Mouse (Mus musculus) limb, embryonic 10.5 days (tissue): ENCODE results near the gene Ccdc190. TPM values are rescaled to one million over a fixed set of nuclear protein-coding genes. Genes with fewer than 3 reads are reported as not detected.

Experiments used
- DNase-seq: peaks from one replicate; pipeline ENCODE4 v3.0.0-alpha.2; 2017; ENCODE audit warnings: low spot score
- H3K27ac ChIP-seq: fragments of 300-500 bp; sonication (generic); 2 replicates; pipeline ENCODE4 v1.5.1; 2016; ENCODE audit warnings: mild to moderate bottlenecking
- H3K27me3 ChIP-seq: fragments of 300-500 bp; sonication (generic); 2 replicates; pipeline ENCODE4 v1.6.1; 2016; ENCODE audit warnings: low read depth, mild to moderate bottlenecking; ENCODE audit not compliant: poor library complexity, severe bottlenecking
- H3K36me3 ChIP-seq: fragments of 300-500 bp; sonication (generic); 2 replicates; pipeline ENCODE4 v1.6.1; 2016; ENCODE audit warnings: mild to moderate bottlenecking, moderate library complexity
- H3K4me1 ChIP-seq: fragments of 300-500 bp; sonication (generic); 2 replicates; pipeline ENCODE4 v1.6.1; 2016
- H3K4me3 ChIP-seq: fragments of 300-500 bp; sonication (generic); 2 replicates; pipeline ENCODE4 v1.5.1; 2016; ENCODE audit warnings: mild to moderate bottlenecking, moderate library complexity
- H3K9me3 ChIP-seq: fragments of 300-500 bp; sonication (generic); replicated peaks from 2 replicates; pipeline ENCODE4 v1.6.1; 2016; ENCODE audit warnings: mild to moderate bottlenecking
- WGBS: fragments of 180-500 bp; shearing (Covaris S2); methylation state at CpG from one replicate; pipeline ENCODE4 v1.1.7; 2016; 5-methylcytosine and 5-hydroxymethylcytosine counted together
- polyA plus RNA-seq: library from polyadenylated mRNA; unstranded; fragments of >200 nt; fragmentation: Nextera tagmentation; extraction: Ambion mirVana; gene quantifications from 2 replicates; pipeline ENCODE4 v1.2.1, GENCODE M21; 2016

The Ccdc190 gene
- not detected in 2 replicates for polyA plus RNA-seq

DNA sequence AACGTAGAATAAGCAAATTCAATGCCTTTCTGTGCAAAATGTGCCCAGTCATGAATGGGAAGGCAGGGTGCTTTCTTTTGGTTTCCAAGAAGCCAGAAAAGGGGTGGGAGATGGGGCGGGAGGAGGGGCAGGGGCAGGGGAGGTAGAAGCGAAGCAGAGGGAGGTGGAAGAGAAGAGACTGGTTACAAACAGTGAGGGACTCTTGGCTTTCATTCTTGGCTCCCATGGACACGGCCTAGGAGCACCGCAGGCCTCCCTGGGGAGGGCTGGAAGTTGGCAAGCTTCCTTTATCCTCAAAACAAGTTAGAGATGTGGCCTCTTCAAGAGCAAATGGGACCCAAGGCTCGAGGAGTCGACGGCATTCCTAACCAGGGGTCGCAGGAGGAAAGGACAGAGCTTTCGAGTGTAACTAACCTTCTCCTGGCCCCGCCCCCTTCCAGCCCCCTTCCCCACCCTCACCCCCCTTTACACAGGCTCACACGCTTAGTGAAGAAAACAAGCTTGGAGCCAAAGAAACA lies at the start of gene Ccdc190:
TSS of gene Ccdc190 (plus strand) at position 195 of the 518 bp plus-strand sequence.
- WGBS: 22% methylated on average over 12 of the region's 12 CpGs
- no peak for DNase-seq
- no peaks in the 10 kb centered on the region for H3K36me3 ChIP-seq
- peaks cover 4% of the 10 kb centered on the region; the same call in 1 of the 2 replicates for H3K4me1 ChIP-seq
- no peak within 1 kb of the TSS for H3K4me3 ChIP-seq
- no peaks in the 10 kb centered on the region for H3K9me3 ChIP-seq
- 0 out of 2 replicates have a peak, but pooled peaks cover 3% of the 10 kb centered on the region for H3K27me3 ChIP-seq
- peak within 1 kb of the TSS; percentile 30; the same call in 1 of the 2 replicates for H3K27ac ChIP-seq

GRCm38 (mm10) chr1:169879060-169879459 lies 49.4 kb upstream of the Ccdc190 start:
- Histone ChIP-seq H3K36me3 (no peaks in the 10 kb centered on the region), H3K27me3 (no peaks in the 10 kb centered on the region), H3K9me3 (no peaks in the 10 kb centered on the region), H3K4me1 (no peaks in the 10 kb centered on the region), H3K27ac (no peak overlapping the region), H3K4me3 (no peak overlapping the region)
- DNase-seq: no peak
- 94% methylated on average over 4 of the region's 4 CpGs for WGBS

DNA sequence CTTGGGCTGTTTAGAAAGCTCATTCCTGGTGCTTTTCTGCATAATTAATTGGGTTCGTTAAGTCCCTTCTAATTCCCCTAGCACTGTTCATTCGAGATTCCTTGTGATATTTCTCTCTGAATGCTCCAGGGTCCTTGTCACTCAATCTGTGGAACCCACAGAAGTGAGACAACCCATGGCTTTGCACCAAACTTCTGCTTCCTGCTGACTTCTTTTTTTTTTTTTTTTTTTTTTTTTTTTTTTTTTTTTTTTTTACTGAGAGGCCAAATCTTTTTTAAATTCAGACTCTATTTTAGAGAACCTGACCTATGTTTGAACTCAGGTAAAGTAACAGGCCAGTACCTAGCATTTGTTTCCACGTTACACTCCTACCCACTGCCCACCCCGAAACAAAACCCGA lies 48.3 kb upstream of the Ccdc190 start:
- H3K27ac ChIP-seq: no peak overlapping the region
- no peaks in the 10 kb centered on the region for H3K27me3 ChIP-seq
- no peaks in the 10 kb centered on the region for H3K9me3 ChIP-seq
- DNase-seq: no peak
- WGBS: 86% methylated on average over 5 of the region's 5 CpGs
- no peak overlapping the region for H3K4me3 ChIP-seq
- H3K36me3 ChIP-seq: no peaks in the 10 kb centered on the region
- H3K4me1 ChIP-seq: no peaks in the 10 kb centered on the region

GRCm38 (mm10) chr1:169883081-169883565 lies 45.3 kb upstream of the Ccdc190 start:
- H3K27me3 ChIP-seq: no peaks in the 10 kb centered on the region
- no peaks in the 10 kb centered on the region for H3K4me1 ChIP-seq
- no peak overlapping the region for H3K27ac ChIP-seq
- 88% methylated on average over 5 of the region's 5 CpGs for WGBS
- no peaks in the 10 kb centered on the region for H3K36me3 ChIP-seq
- DNase-seq: no peak
- no peaks in the 10 kb centered on the region for H3K9me3 ChIP-seq
- no peak overlapping the region for H3K4me3 ChIP-seq

GRCm38 (mm10) chr1:169889250-169889649 lies 39.2 kb upstream of the Ccdc190 start:
- Histone ChIP-seq H3K4me3 (no peak overlapping the region), H3K27me3 (no peaks in the 10 kb centered on the region), H3K4me1 (no peaks in the 10 kb centered on the region), H3K9me3 (no peaks in the 10 kb centered on the region), H3K36me3 (no peaks in the 10 kb centered on the region), H3K27ac (no peak overlapping the region)
- no peak for DNase-seq
- WGBS: 86% methylated on average over 2 of the region's 2 CpGs

GRCm38 (mm10) chr1:169893976-169894375 lies 34.5 kb upstream of the Ccdc190 start:
- 87% methylated on average over 2 of the region's 2 CpGs for WGBS
- DNase-seq: no peak
- no peaks in the 10 kb centered on the region for H3K36me3 ChIP-seq
- no peaks in the 10 kb centered on the region for H3K4me1 ChIP-seq
- no peaks in the 10 kb centered on the region for H3K27me3 ChIP-seq
- H3K9me3 ChIP-seq: no peaks in the 10 kb centered on the region
- H3K4me3 ChIP-seq: no peak overlapping the region
- no peak overlapping the region for H3K27ac ChIP-seq

DNA sequence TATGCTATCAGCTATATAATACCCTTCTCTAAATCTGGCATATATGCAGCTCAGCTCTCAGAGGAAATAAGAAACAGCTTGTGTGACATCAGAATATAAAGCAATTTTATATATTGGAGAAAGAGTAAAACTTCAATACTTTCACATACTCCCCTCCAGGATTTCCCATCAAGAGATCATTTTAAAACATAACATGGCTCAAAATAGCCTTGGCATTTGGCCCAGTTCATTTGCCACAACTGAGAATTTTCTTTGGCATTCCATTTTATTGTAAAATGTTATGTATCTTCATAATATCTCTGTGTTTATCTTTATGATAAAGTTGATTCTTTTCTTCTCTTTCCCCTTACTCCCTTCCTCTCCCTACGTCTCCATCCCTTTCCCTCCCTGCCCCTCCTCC lies 32.8 kb upstream of the Ccdc190 start:
- Histone ChIP-seq H3K4me3 (no peak overlapping the region), H3K27me3 (no peaks in the 10 kb centered on the region), H3K27ac (no peak overlapping the region), H3K4me1 (no peaks in the 10 kb centered on the region), H3K36me3 (no peaks in the 10 kb centered on the region), H3K9me3 (no peaks in the 10 kb centered on the region)
- no peak for DNase-seq
- WGBS: 81% methylated on average over 1 of the region's 1 CpGs

DNA sequence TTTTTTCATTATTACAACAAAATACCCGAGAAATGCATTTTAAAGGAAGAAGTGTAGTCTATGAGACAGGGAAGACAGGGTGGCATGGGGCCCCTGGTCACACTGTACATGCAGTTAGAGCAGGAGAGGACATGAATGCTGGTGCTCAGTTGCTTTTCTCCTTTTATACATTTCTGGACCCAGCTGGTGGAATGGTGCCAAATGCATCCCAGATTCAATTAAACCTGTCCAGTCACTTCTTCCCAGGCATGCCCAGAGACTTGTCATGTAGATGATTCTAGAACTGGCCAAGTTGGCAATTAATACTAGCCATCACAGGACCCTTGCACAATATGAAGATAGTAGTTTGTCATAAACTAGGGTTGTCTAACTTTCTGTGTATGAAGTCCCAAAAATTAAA lies 30.5 kb upstream of the Ccdc190 start:
- DNase-seq: no peak
- 61% methylated on average over 1 of the region's 1 CpGs for WGBS
- Histone ChIP-seq H3K4me1 (no peaks in the 10 kb centered on the region), H3K27me3 (no peaks in the 10 kb centered on the region), H3K36me3 (no peaks in the 10 kb centered on the region), H3K4me3 (no peak overlapping the region), H3K27ac (no peak overlapping the region), H3K9me3 (no peaks in the 10 kb centered on the region)

DNA sequence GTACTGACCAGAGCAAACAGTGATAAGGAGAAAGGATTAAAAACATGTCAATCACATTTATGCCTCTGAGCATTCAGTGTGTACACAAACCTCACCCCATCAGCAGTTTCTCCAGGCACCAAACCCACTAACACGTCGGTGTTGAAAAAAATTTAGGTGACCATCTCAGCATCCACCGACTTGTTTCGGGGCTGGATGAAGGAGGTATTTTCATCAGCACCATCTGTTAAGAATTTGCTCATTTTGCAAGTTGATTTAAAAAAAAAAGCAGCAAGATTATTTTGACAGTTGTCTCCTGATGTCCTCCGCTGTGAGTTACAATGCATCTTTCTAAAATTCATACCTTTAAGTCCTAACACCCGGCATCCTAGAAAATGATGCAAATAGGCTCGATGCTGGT lies 29.8 kb upstream of the Ccdc190 start:
- Histone ChIP-seq H3K4me3 (no peak overlapping the region), H3K4me1 (no peaks in the 10 kb centered on the region), H3K36me3 (no peaks in the 10 kb centered on the region), H3K27ac (no peak overlapping the region), H3K9me3 (no peaks in the 10 kb centered on the region), H3K27me3 (no peaks in the 10 kb centered on the region)
- WGBS: 85% methylated on average over 7 of the region's 7 CpGs
- no peak for DNase-seq

GRCm38 (mm10) chr1:169900771-169901336 lies 27.6 kb upstream of the Ccdc190 start:
- Histone ChIP-seq H3K27me3 (no peaks in the 10 kb centered on the region), H3K27ac (no peak overlapping the region), H3K9me3 (no peaks in the 10 kb centered on the region), H3K36me3 (no peaks in the 10 kb centered on the region), H3K4me1 (no peaks in the 10 kb centered on the region), H3K4me3 (no peak overlapping the region)
- DNase-seq: no peak
- 93% methylated on average over 3 of the region's 3 CpGs for WGBS

GRCm38 (mm10) chr1:169909163-169909562 lies 19.3 kb upstream of the Ccdc190 start:
- no peaks in the 10 kb centered on the region for H3K9me3 ChIP-seq
- no peaks in the 10 kb centered on the region for H3K27me3 ChIP-seq
- H3K36me3 ChIP-seq: no peaks in the 10 kb centered on the region
- WGBS: 91% methylated on average over 5 of the region's 5 CpGs
- H3K4me3 ChIP-seq: no peak overlapping the region
- H3K27ac ChIP-seq: no peak overlapping the region
- 0 out of 2 replicates have a peak, but pooled peaks cover 5% of the 10 kb centered on the region for H3K4me1 ChIP-seq
- no peak for DNase-seq

GRCm38 (mm10) chr1:169909659-169910058 lies 18.8 kb upstream of the Ccdc190 start:
- H3K4me1 ChIP-seq: 0 out of 2 replicates have a peak, but pooled peaks cover 5% of the 10 kb centered on the region
- 92% methylated on average over 6 of the region's 6 CpGs for WGBS

GRCm38 (mm10) chr1:169910751-169911150 lies 17.7 kb upstream of the Ccdc190 start:
- no peak for DNase-seq
- Histone ChIP-seq H3K27ac (no peak overlapping the region), H3K27me3 (no peaks in the 10 kb centered on the region), H3K9me3 (no peaks in the 10 kb centered on the region), H3K36me3 (no peaks in the 10 kb centered on the region), H3K4me3 (no peak overlapping the region), H3K4me1 (0 out of 2 replicates have a peak, but pooled peaks cover 5% of the 10 kb centered on the region)
- 89% methylated on average over 7 of the region's 7 CpGs for WGBS

More at GRCm38 (mm10) chr1:169909659-169910058, 18.8 kb upstream of the Ccdc190 start:
- Histone ChIP-seq H3K9me3 (no peaks in the 10 kb centered on the region), H3K27ac (no peak overlapping the region), H3K4me3 (no peak overlapping the region), H3K36me3 (no peaks in the 10 kb centered on the region), H3K27me3 (no peaks in the 10 kb centered on the region)
- DNase-seq: no peak
